In genomic region chr4:123662914-123663687, GRCm38 (mm10) we compare ENCODE assay signal across 8 mouse cellular contexts. TPM values are rescaled to one million over a fixed set of nuclear protein-coding genes. Genes with fewer than 3 reads are reported as not detected.
DNase-seq lines count a peak whose midpoint lies in the region; ATAC-seq lines count a peak whose summit lies in the region.

No protein-coding gene starts in this region.

- H3K4me2 ChIP-seq in heart, embryonic 14.5 days (ENCODE audit: low read length), result peak overlapping the region; percentile 88

- intact Hi-C loops in heart, postnatal 14 days (cut with DNase I), result loop anchor here (10.0 kb wide), 1 partner anchor 358 kb away; no protein-coding TSS in a partner anchor
- intact Hi-C loops in gastrocnemius, postnatal 36 days (cut with DNase I), result loop anchor here (2.0 to 5.0 kb wide), 2 partner anchors 28 to 41 kb away; no protein-coding TSS in a partner anchor

- no peaks in the 10 kb centered on the region for H3K36me3 ChIP-seq in heart, embryonic 10.5 days
- 0 out of 2 replicates have a peak, but pooled peaks cover 3% of the 10 kb centered on the region for H3K36me3 ChIP-seq in heart, embryonic 14.5 days (ENCODE audit: control insufficient read depth, insufficient read depth, low read length)
- peaks cover 11% of the 10 kb centered on the region; the same call in 1 of the 2 replicates for H3K36me3 ChIP-seq in limb, embryonic 10.5 days

- ATAC-seq in heart, embryonic 14.5 days (ENCODE audit: insufficient number of reproducible peaks, insufficient read depth, low FRiP score, low read depth), result no peak

- H3K4me1 ChIP-seq in heart, embryonic 10.5 days, result peaks cover 43% of the 10 kb centered on the region
- peaks cover 22 to 46% of the 10 kb centered on the region in 2 experiments for H3K4me1 ChIP-seq in heart, embryonic 14.5 days (ENCODE audit: control insufficient read depth in 2 of 2, insufficient read depth in 2 of 2, low read length in 2 of 2)
- H3K4me1 ChIP-seq in limb, embryonic 10.5 days, result peaks cover 26% of the 10 kb centered on the region

- peak overlapping the region; percentile 97 for H3K9ac ChIP-seq in heart, embryonic 14.5 days (ENCODE audit: low read length)

- 3% methylated on average over 15 of the region's 15 CpGs for WGBS in heart, embryonic 10.5 days
- WGBS in heart, embryonic 14.5 days, result 6% methylated on average over 15 of the region's 15 CpGs
- WGBS in limb, embryonic 10.5 days, result 2% methylated on average over 15 of the region's 15 CpGs

- H3K9me3 ChIP-seq in heart, embryonic 10.5 days, result no peaks in the 10 kb centered on the region
- no peaks in the 10 kb centered on the region for H3K9me3 ChIP-seq in heart, embryonic 14.5 days (ENCODE audit: control insufficient read depth, low read length)
- H3K9me3 ChIP-seq in limb, embryonic 10.5 days (replicated peaks), result no peaks in the 10 kb centered on the region

- DNase-seq in heart, embryonic 10.5 days (ENCODE audit: low spot score), result no peak
- DNase-seq in heart, postnatal 14 days, result no peak
- DNase-seq in ZHBTc4 (ENCODE audit: low read depth, low spot score), result peak; percentile 96
- DNase-seq in limb, embryonic 10.5 days (ENCODE audit: low spot score), result peak; percentile 50
- peak; percentile 52 for DNase-seq in neural tube, embryonic 10.5 days (ENCODE audit: extremely low spot score, low spot score)
- no peak for DNase-seq in gastrocnemius, postnatal 36 days
- DNase-seq in layer of hippocampus, adult 8-10 months (ENCODE audit: low spot score in 2 of 2), result no peak

- peak overlapping the region; percentile 95 for H3K4me3 ChIP-seq in heart, embryonic 10.5 days
- peak overlapping the region; percentile 93 to 94 for H3K4me3 ChIP-seq in heart, embryonic 14.5 days (ENCODE audit: control insufficient read depth in 1 of 2, insufficient read depth in 1 of 2, low read depth in 1 of 2, low read length in 2 of 2)
- H3K4me3 ChIP-seq in limb, embryonic 10.5 days, result peak overlapping the region; percentile 94

- H3K27me3 ChIP-seq in heart, embryonic 10.5 days (ENCODE audit: insufficient read depth, poor library complexity, severe bottlenecking), result no peaks in the 10 kb centered on the region
- no peaks in the 10 kb centered on the region for H3K27me3 ChIP-seq in heart, embryonic 14.5 days (ENCODE audit: control insufficient read depth, insufficient read depth, low read length)
- no peaks in the 10 kb centered on the region for H3K27me3 ChIP-seq in limb, embryonic 10.5 days (ENCODE audit: low read depth, poor library complexity, severe bottlenecking)

- H3K27ac ChIP-seq in heart, embryonic 10.5 days, result peak overlapping the region; percentile 99
- peak overlapping the region; percentile 35 to 98; a peak in 3 of 4 replicates for H3K27ac ChIP-seq in heart, embryonic 14.5 days (replicated peaks in 1 of 2; ENCODE audit: control insufficient read depth in 1 of 2, insufficient read depth in 1 of 2, low read depth in 2 of 2, low read length in 2 of 2)
- peak overlapping the region; percentile 100 for H3K27ac ChIP-seq in limb, embryonic 10.5 days

RNA-seq across cellular contexts. Expression of gene Macf1, which starts 21.1 kb away (rescaled TPM):
- polyA plus RNA-seq in heart, embryonic 10.5 days (2016; fragmentation: Nextera tagmentation; extraction: Ambion mirVana), result 57.4 and 58.9 TPM in 2 replicates
- 100 to 1,000 TPM; 271 to 291 TPM for total RNA-seq in heart, postnatal 14 days (2021)
- polyA plus RNA-seq in heart, embryonic 14.5 days (2014; fragmentation: Nextera tagmentation; extraction: Ambion mirVana), result 98.0 and 107 TPM in 2 replicates
- 45.2 and 55.5 TPM in 2 replicates for polyA plus RNA-seq in limb, embryonic 10.5 days (2016; fragmentation: Nextera tagmentation; extraction: Ambion mirVana)
- 10 to 100 TPM; 49.0 to 51.9 TPM for total RNA-seq in gastrocnemius, postnatal 36 days (2021)
- 100 to 1,000 TPM; 235 to 265 (median 249) TPM for total RNA-seq in layer of hippocampus, adult 8-10 months (2022)

RNA-seq across cellular contexts. Expression of gene Ndufs5, which starts 54.9 kb away (rescaled TPM):
- 453 and 498 TPM in 2 replicates for polyA plus RNA-seq in heart, embryonic 10.5 days (2016; fragmentation: Nextera tagmentation; extraction: Ambion mirVana)
- 100 to 1,000 TPM; 370 to 409 TPM for total RNA-seq in heart, postnatal 14 days (2021)
- polyA plus RNA-seq in heart, embryonic 14.5 days (2014; fragmentation: Nextera tagmentation; extraction: Ambion mirVana), result 602 and 648 TPM in 2 replicates
- polyA plus RNA-seq in limb, embryonic 10.5 days (2016; fragmentation: Nextera tagmentation; extraction: Ambion mirVana), result 340 and 356 TPM in 2 replicates
- 100 to 1,000 TPM; 246 to 272 TPM for total RNA-seq in gastrocnemius, postnatal 36 days (2021)
- 100 to 1,000 TPM; 145 to 182 (median 170) TPM for total RNA-seq in layer of hippocampus, adult 8-10 months (2022)

Comparison
In these comparisons a context has a peak if more than half of its experiments do, and no peak if none do; other contexts are left out.
1. DNase-seq: peak in ZHBTc4 (single experiment), limb, embryonic 10.5 days (single experiment) and neural tube, embryonic 10.5 days (single experiment); none in heart, embryonic 10.5 days (single experiment), heart, postnatal 14 days (0 of 2), gastrocnemius, postnatal 36 days (0 of 2) and layer of hippocampus, adult 8-10 months (0 of 2).
2. RNA of gene Macf1, which starts 21.1 kb away (total RNA-seq): 271 to 291 TPM in heart, postnatal 14 days and 235 to 265 TPM in layer of hippocampus, adult 8-10 months; 49.0 to 51.9 TPM in gastrocnemius, postnatal 36 days; every median in the first group is over 4 times any median in the second.
3. Peak in every context shown above with its lines, with median percentiles within 50 percentile points of each other: H3K27ac ChIP-seq and H3K4me3 ChIP-seq.